Mouse (Mus musculus): ENCODE results near the gene Eno3. TPM values are rescaled to one million over a fixed set of nuclear protein-coding genes. Genes with fewer than 3 reads are reported as not detected.

The Eno3 gene
- polyA plus RNA-seq, 1 experiment, result 101 TPM

DNA sequence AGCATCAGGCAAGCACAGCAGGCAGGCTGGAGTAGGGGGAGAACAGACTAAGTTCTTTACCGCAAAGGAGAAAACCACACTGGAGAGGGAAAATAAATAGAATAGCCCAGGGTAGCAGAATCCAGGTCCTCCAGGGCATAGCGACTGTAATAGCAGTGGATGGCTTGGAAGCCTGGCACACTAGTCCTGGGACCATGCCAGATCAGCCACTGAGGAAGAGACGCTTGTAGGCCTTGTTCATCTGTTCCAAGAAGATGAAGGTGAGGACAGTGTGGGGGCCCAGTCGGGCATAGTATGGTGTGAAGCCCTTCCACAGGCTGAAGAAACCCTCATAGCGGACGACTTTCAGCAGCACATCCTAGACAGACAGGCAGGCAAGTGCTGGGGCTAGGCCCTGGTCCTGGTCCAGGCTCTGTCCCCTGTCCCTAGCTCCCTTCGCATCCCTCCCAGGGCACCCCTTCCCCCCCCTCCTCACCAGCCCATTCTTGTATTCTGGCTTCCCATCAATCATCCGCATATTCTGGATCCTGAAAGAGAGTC lies 12.4 kb upstream of the Eno3 start:
- Histone ChIP-seq H3K27me3 (ENCODE audit: control insufficient read depth, insufficient read depth, low read length) (no peaks in the 10 kb centered on the region), H3K4me1 (ENCODE audit: control insufficient read depth, insufficient read depth, low read length) (peaks cover 12% of the 10 kb centered on the region), H3K27ac (ENCODE audit: control insufficient read depth, insufficient read depth, low read depth, low read length) (no peak overlapping the region), H3K36me3 (ENCODE audit: control insufficient read depth, insufficient read depth, low read length) (no peaks in the 10 kb centered on the region), H3K4me3 (ENCODE audit: control insufficient read depth, low read depth, low read length) (no peak overlapping the region)
- TF ChIP-seq POLR2A (IDR thresholded peaks at IDR 0.05; ENCODE audit: control insufficient read depth, low read depth, low read length) (no peak), CTCF (IDR thresholded peaks at IDR 0.05; ENCODE audit: control insufficient read depth, insufficient read depth, insufficient replicate concordance, low read depth, low read length) (no peak)

DNA sequence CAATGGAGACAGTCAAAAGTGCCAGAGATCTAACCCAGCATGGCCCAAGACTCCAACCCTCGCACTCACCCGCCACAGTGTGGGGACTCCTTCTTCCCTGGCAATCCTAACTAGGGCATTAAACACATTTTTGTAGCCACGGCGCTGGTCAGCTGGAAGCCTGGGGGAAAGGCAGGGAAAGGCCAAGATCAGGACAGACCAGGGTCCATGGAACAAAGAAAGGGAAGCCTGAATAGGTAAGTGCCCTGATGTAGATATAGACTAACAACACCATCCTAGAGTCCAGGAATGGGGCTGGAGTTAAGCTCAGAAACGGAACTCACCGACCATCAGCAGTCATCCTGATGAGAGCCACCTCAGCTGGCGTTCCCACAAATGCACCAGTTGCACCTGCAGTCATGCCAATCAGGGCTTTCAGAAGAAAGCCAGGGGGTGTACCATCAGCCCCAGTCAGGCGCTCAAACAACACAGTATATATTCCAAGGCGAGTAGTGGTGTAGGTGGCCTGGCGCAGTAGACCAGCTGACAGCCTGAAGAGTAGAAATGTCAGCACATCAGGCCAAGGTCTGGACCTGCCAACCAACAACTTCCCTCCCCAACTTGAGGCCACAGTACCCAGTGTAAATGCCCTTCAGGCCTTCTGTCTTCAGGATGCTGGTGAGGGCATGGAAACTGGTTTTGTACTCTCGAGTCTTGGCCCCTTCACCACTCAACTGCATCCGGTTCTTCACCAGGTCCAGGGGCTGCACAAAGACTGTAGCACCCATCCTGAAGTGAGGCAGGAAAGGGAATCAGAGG lies 11.3 kb upstream of the Eno3 start:
- Histone ChIP-seq H3K36me3 (ENCODE audit: control insufficient read depth, insufficient read depth, low read length) (no peaks in the 10 kb centered on the region), H3K4me3 (ENCODE audit: control insufficient read depth, low read depth, low read length) (no peak overlapping the region), H3K27me3 (ENCODE audit: control insufficient read depth, insufficient read depth, low read length) (no peaks in the 10 kb centered on the region), H3K4me1 (ENCODE audit: control insufficient read depth, insufficient read depth, low read length) (peaks cover 12% of the 10 kb centered on the region), H3K27ac (ENCODE audit: control insufficient read depth, insufficient read depth, low read depth, low read length) (no peak overlapping the region)
- TF ChIP-seq POLR2A (IDR thresholded peaks at IDR 0.05; ENCODE audit: control insufficient read depth, low read depth, low read length) (no peak), CTCF (IDR thresholded peaks at IDR 0.05; ENCODE audit: control insufficient read depth, insufficient read depth, insufficient replicate concordance, low read depth, low read length) (no peak)

DNA sequence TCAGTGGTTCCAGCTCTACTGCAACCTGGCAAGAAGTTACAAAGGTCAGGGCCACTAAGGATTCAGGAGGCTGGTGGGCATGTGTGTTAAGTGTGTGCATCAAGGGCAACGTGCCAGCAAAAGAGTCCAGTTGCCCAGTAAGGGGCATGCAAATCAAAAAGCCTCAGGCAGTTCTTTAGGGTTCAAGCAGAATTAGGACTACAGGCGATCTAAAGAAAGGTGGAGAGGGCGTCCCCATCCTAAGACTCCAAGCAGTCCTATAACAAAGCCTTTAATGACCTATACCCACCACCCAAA lies 10.8 kb upstream of the Eno3 start:
- H3K27me3 ChIP-seq (ENCODE audit: control insufficient read depth, insufficient read depth, low read length), result no peaks in the 10 kb centered on the region
- peaks cover 12% of the 10 kb centered on the region for H3K4me1 ChIP-seq (ENCODE audit: control insufficient read depth, insufficient read depth, low read length)
- no peaks in the 10 kb centered on the region for H3K36me3 ChIP-seq (ENCODE audit: control insufficient read depth, insufficient read depth, low read length)

GRCm38 (mm10) chr11:70646691-70647650 lies 10.0 kb upstream of the Eno3 start, which contains the start of the genes Rnf167 and Slc25a11:
Rnf167 (plus strand) TSS chr11:70647235.
Slc25a11 (minus strand) TSS chr11:70647479.
- Histone ChIP-seq H3K36me3 (ENCODE audit: control insufficient read depth, insufficient read depth, low read length) (no peaks in the 10 kb centered on the region; the same call in 1 of the 2 replicates), H3K4me1 (ENCODE audit: control insufficient read depth, insufficient read depth, low read length) (peaks cover 14% of the 10 kb centered on the region), H3K4me3 (ENCODE audit: control insufficient read depth, low read depth, low read length) (peak within 1 kb of the TSS; percentile 98)

More for the DNA sequence above, 10.8 kb upstream of the Eno3 start:
- Histone ChIP-seq H3K4me3 (ENCODE audit: control insufficient read depth, low read depth, low read length) (peak overlapping the region; percentile 92), H3K27ac (ENCODE audit: control insufficient read depth, insufficient read depth, low read depth, low read length) (no peak overlapping the region; the same call in 1 of the 2 replicates)
- TF ChIP-seq POLR2A (IDR thresholded peaks at IDR 0.05; ENCODE audit: control insufficient read depth, low read depth, low read length), result no peak
- no peak for TF ChIP-seq CTCF (IDR thresholded peaks at IDR 0.05; ENCODE audit: control insufficient read depth, insufficient read depth, insufficient replicate concordance, low read depth, low read length)

DNA sequence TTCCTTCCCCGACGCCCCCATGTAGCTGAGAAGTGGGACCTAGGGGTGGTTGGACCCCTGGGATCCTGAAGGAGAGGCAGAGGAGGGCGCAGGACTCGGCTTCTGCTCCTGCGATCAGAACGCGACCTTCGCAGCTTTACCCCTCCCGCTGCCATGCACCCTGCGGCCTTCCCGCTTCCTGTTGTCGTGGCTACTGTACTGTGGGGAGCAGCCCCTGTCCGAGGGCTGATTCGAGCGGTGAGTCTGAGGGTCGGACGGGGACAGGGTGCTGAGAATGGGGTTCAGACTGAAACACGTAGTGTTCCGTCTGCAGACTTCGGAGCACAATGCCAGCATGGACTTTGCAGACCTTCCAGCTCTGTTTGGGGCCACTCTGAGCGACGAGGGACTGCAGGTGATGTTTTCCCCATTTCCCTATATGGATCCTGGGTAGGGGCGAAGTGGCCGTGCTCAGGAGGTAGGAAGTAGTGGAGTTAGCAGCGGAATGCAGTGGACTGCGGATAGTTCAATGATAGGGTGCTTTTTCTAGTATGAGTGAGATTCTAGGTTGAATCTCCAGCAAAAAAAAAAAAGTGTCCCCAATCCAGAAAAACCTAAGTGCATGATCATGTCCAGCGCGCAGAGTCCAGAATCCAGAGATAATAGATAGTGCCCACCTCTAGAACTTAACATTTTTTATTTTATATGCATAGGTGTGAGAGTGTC lies 9.1 kb upstream of the Eno3 start:
- peak overlapping the region; percentile 98 for H3K4me3 ChIP-seq (ENCODE audit: control insufficient read depth, low read depth, low read length)
- H3K4me1 ChIP-seq (ENCODE audit: control insufficient read depth, insufficient read depth, low read length), result peaks cover 18% of the 10 kb centered on the region
- no peaks in the 10 kb centered on the region; the same call in 1 of the 2 replicates for H3K36me3 ChIP-seq (ENCODE audit: control insufficient read depth, insufficient read depth, low read length)
- TF ChIP-seq POLR2A (IDR thresholded peaks at IDR 0.05; ENCODE audit: control insufficient read depth, low read depth, low read length) (no peak; the same call in 1 of the 2 replicates), CTCF (IDR thresholded peaks at IDR 0.05; ENCODE audit: control insufficient read depth, insufficient read depth, insufficient replicate concordance, low read depth, low read length) (no peak)
- H3K27me3 ChIP-seq (ENCODE audit: control insufficient read depth, insufficient read depth, low read length), result no peaks in the 10 kb centered on the region
- peak overlapping the region; percentile 99 for H3K27ac ChIP-seq (ENCODE audit: control insufficient read depth, insufficient read depth, low read depth, low read length)

More at GRCm38 (mm10) chr11:70646691-70647650, 10.0 kb upstream of the Eno3 start, which contains the start of the genes Rnf167 and Slc25a11:
- TF ChIP-seq POLR2A (IDR thresholded peaks at IDR 0.05; ENCODE audit: control insufficient read depth, low read depth, low read length) (peak; percentile 69), CTCF (IDR thresholded peaks at IDR 0.05; ENCODE audit: control insufficient read depth, insufficient read depth, insufficient replicate concordance, low read depth, low read length) (no peak)
- Histone ChIP-seq H3K27ac (ENCODE audit: control insufficient read depth, insufficient read depth, low read depth, low read length) (peak within 1 kb of the TSS; percentile 99), H3K27me3 (ENCODE audit: control insufficient read depth, insufficient read depth, low read length) (no peaks in the 10 kb centered on the region)

- H3K36me3 ChIP-seq (ENCODE audit: control insufficient read depth, insufficient read depth, low read length), result no peaks in the 10 kb centered on the region; the same call in 1 of the 2 replicates
- H3K4me1 ChIP-seq (ENCODE audit: control insufficient read depth, insufficient read depth, low read length), result peaks cover 19% of the 10 kb centered on the region
- H3K27me3 ChIP-seq (ENCODE audit: control insufficient read depth, insufficient read depth, low read length), result no peaks in the 10 kb centered on the region
These were observed 8.5 kb upstream of the Eno3 start for GRCm38 (mm10) chr11:70648512-70648911.

More at GRCm38 (mm10) chr11:70648512-70648911, 8.5 kb upstream of the Eno3 start:
- no peak overlapping the region for H3K27ac ChIP-seq (ENCODE audit: control insufficient read depth, insufficient read depth, low read depth, low read length)
- TF ChIP-seq POLR2A (IDR thresholded peaks at IDR 0.05; ENCODE audit: control insufficient read depth, low read depth, low read length), result no peak
- no peak for TF ChIP-seq CTCF (IDR thresholded peaks at IDR 0.05; ENCODE audit: control insufficient read depth, insufficient read depth, insufficient replicate concordance, low read depth, low read length)
- no peak overlapping the region for H3K4me3 ChIP-seq (ENCODE audit: control insufficient read depth, low read depth, low read length)

Data from testis, adult 2 months (tissue).